Mouse (Mus musculus) neural tube, embryonic 10.5 days (tissue): Measurements from ENCODE around the gene Tmem171.

Experiments used
- DNase-seq: peaks from one replicate; pipeline ENCODE4 v3.0.0-alpha.2; 2017; ENCODE audit warnings: low spot score; ENCODE audit errors: extremely low spot score

The Tmem171 gene

GRCm38 (mm10) chr13:98651228-98651977 is 43.2 kb downstream of the Tmem171 start:
- no peak for DNase-seq

GRCm38 (mm10) chr13:98647775-98648568 is 46.7 kb downstream of the Tmem171 start:
- DNase-seq: no peak

- DNase-seq: no peak
Observed at GRCm38 (mm10) chr13:98638507-98639166, 56.0 kb downstream of the Tmem171 start.

- DNase-seq: no peak
Observed at GRCm38 (mm10) chr13:98637145-98637544, 57.5 kb downstream of the Tmem171 start, which contains the start of gene Tmem174. Tmem174 (minus strand) TSS chr13:98637410.

GRCm38 (mm10) chr13:98636571-98636970 is 58.1 kb downstream of the Tmem171 start:
- DNase-seq: no peak
